Mouse (Mus musculus) lung, embryonic 16.5 days (tissue): ENCODE measurements at regions not wholly inside any gene's neighbourhood (a gene's known extent, or its start where the extent isn't known, plus 50 kb on each side); places are given as distances from the start of the nearest gene placed in this dataset.

ENCODE experiments used
- ATAC-seq: fragments of 200-750 bp; cut with Nextera tagmentation; 2 replicates; pipeline ENCODE4 v1.8.0; 2017; ENCODE audit warnings: low read depth, mild to moderate bottlenecking, moderate library complexity
- H3K27ac ChIP-seq: fragments of 300-500 bp; sonication (generic); 2 replicates; pipeline ENCODE4 v1.5.1; 2014; ENCODE audit warnings: mild to moderate bottlenecking, control low read depth, low read length
- H3K27me3 ChIP-seq: fragments of 300-500 bp; sonication (generic); 2 replicates; pipeline ENCODE4 v1.6.1; 2014; ENCODE audit warnings: low read depth, low read length, mixed read lengths; ENCODE audit not compliant: control insufficient read depth, insufficient read depth
- H3K36me3 ChIP-seq: fragments of 300-500 bp; sonication (generic); 2 replicates; pipeline ENCODE4 v1.6.1; 2014; ENCODE audit warnings: low read length; ENCODE audit not compliant: control insufficient read depth, insufficient read depth
- H3K4me1 ChIP-seq: fragments of 300-500 bp; sonication (generic); replicated peaks from 2 replicates; pipeline ENCODE4 v1.6.1; 2014; ENCODE audit warnings: low read length, mixed read lengths; ENCODE audit not compliant: control insufficient read depth, insufficient read depth
- H3K4me2 ChIP-seq: fragments of 300-500 bp; sonication (generic); 2 replicates; pipeline ENCODE4 v1.6.1; 2014; ENCODE audit warnings: low read depth, low read length, control low read depth
- H3K4me3 ChIP-seq: fragments of 300-500 bp; sonication (generic); 2 replicates; pipeline ENCODE4 v1.5.1; 2014; ENCODE audit warnings: mild to moderate bottlenecking, low read length, control low read depth
- H3K9ac ChIP-seq: fragments of 300-500 bp; sonication (generic); 2 replicates; pipeline ENCODE4 v1.6.1; 2014; ENCODE audit warnings: low read length, control low read depth
- H3K9me3 ChIP-seq: fragments of 300-500 bp; sonication (generic); 2 replicates; pipeline ENCODE4 v1.6.1; 2016; ENCODE audit warnings: low read length; ENCODE audit not compliant: control insufficient read depth
- WGBS: fragments of 180-500 bp; shearing (Covaris S2); extraction: QIAGEN DNeasy Blood & Tissue Kit; methylation state at CpG from one replicate; pipeline ENCODE4 v1.1.7; 2014; 5-methylcytosine and 5-hydroxymethylcytosine counted together

- Histone ChIP-seq H3K27ac (no peak overlapping the region), H3K4me2 (no peak overlapping the region), H3K9me3 (no peaks in the 10 kb centered on the region), H3K4me1 (no peaks in the 10 kb centered on the region), H3K36me3 (no peaks in the 10 kb centered on the region), H3K9ac (no peak overlapping the region), H3K27me3 (no peaks in the 10 kb centered on the region), H3K4me3 (no peak overlapping the region)
- 78% methylated on average over 3 of the region's 3 CpGs for WGBS
- ATAC-seq, result no peak
These were observed 183.1 kb upstream of the Adcy2 start for GRCm38 (mm10) chr13:69182478-69182877.

GRCm38 (mm10) chr13:69190661-69191060 is 191.3 kb upstream of the Adcy2 start:
- Histone ChIP-seq H3K4me1 (no peaks in the 10 kb centered on the region), H3K27me3 (no peaks in the 10 kb centered on the region), H3K4me2 (no peak overlapping the region), H3K4me3 (no peak overlapping the region), H3K36me3 (no peaks in the 10 kb centered on the region), H3K9ac (no peak overlapping the region), H3K9me3 (no peaks in the 10 kb centered on the region), H3K27ac (no peak overlapping the region)
- ATAC-seq, result no peak; the same call in 1 of the 2 replicates
- 41% methylated on average over 3 of the region's 3 CpGs for WGBS

- Histone ChIP-seq H3K4me3 (no peak overlapping the region), H3K4me2 (no peak overlapping the region), H3K27me3 (no peaks in the 10 kb centered on the region), H3K9me3 (no peaks in the 10 kb centered on the region), H3K9ac (no peak overlapping the region), H3K4me1 (no peaks in the 10 kb centered on the region), H3K27ac (no peak overlapping the region), H3K36me3 (no peaks in the 10 kb centered on the region)
- 10% methylated on average over 4 of the region's 4 CpGs for WGBS
- no peak for ATAC-seq
These were observed 197.1 kb upstream of the Adcy2 start for GRCm38 (mm10) chr13:69196464-69196871.

- no peaks in the 10 kb centered on the region for H3K36me3 ChIP-seq
- H3K27ac ChIP-seq, result no peak overlapping the region
- no peak for ATAC-seq
- H3K27me3 ChIP-seq, result no peaks in the 10 kb centered on the region
- H3K9me3 ChIP-seq, result no peaks in the 10 kb centered on the region
- H3K4me1 ChIP-seq, result no peaks in the 10 kb centered on the region
- no peak overlapping the region for H3K9ac ChIP-seq
- H3K4me3 ChIP-seq, result no peak overlapping the region
- 65% methylated on average over 10 of the region's 10 CpGs for WGBS
- H3K4me2 ChIP-seq, result no peak overlapping the region
These were observed 208.6 kb upstream of the Adcy2 start for GRCm38 (mm10) chr13:69207741-69208568.

GRCm38 (mm10) chr13:69208569-69208881 is 209.2 kb upstream of the Adcy2 start:
- no peaks in the 10 kb centered on the region for H3K4me1 ChIP-seq
- no peaks in the 10 kb centered on the region for H3K9me3 ChIP-seq
- H3K27ac ChIP-seq, result no peak overlapping the region
- no peak overlapping the region for H3K4me2 ChIP-seq
- H3K9ac ChIP-seq, result no peak overlapping the region
- no peaks in the 10 kb centered on the region for H3K27me3 ChIP-seq
- no peak overlapping the region for H3K4me3 ChIP-seq
- ATAC-seq, result no peak
- WGBS, result 77% methylated on average over 4 of the region's 4 CpGs
- H3K36me3 ChIP-seq, result no peaks in the 10 kb centered on the region

- no peak overlapping the region for H3K4me3 ChIP-seq
- no peaks in the 10 kb centered on the region for H3K36me3 ChIP-seq
- no peaks in the 10 kb centered on the region for H3K27me3 ChIP-seq
- H3K9ac ChIP-seq, result no peak overlapping the region
- no peak for ATAC-seq
- no peaks in the 10 kb centered on the region for H3K9me3 ChIP-seq
- 82% methylated on average over 3 of the region's 3 CpGs for WGBS
- no peaks in the 10 kb centered on the region for H3K4me1 ChIP-seq
- no peak overlapping the region for H3K27ac ChIP-seq
- no peak overlapping the region for H3K4me2 ChIP-seq
These were observed 217.2 kb upstream of the Adcy2 start for GRCm38 (mm10) chr13:69216579-69216978.

- no peak overlapping the region for H3K4me2 ChIP-seq
- no peaks in the 10 kb centered on the region for H3K4me1 ChIP-seq
- H3K27ac ChIP-seq, result no peak overlapping the region
- WGBS, result 61% methylated on average over 1 of the region's 1 CpGs
- H3K27me3 ChIP-seq, result no peaks in the 10 kb centered on the region
- no peak overlapping the region for H3K9ac ChIP-seq
- no peaks in the 10 kb centered on the region for H3K36me3 ChIP-seq
- H3K9me3 ChIP-seq, result no peaks in the 10 kb centered on the region
- no peak overlapping the region for H3K4me3 ChIP-seq
- no peak for ATAC-seq
These were observed 221.1 kb upstream of the Adcy2 start for GRCm38 (mm10) chr13:69220425-69220824.

- Histone ChIP-seq H3K27me3 (no peaks in the 10 kb centered on the region), H3K4me2 (no peak overlapping the region), H3K4me1 (no peaks in the 10 kb centered on the region), H3K4me3 (no peak overlapping the region), H3K9ac (no peak overlapping the region), H3K27ac (no peak overlapping the region), H3K9me3 (no peaks in the 10 kb centered on the region), H3K36me3 (no peaks in the 10 kb centered on the region)
- ATAC-seq, result no peak
- WGBS, result 52% methylated on average over 5 of the region's 5 CpGs
These were observed 227.2 kb upstream of the Adcy2 start for GRCm38 (mm10) chr13:69226538-69226937.

- Histone ChIP-seq H3K9me3 (no peaks in the 10 kb centered on the region), H3K9ac (no peak overlapping the region), H3K4me2 (no peak overlapping the region), H3K36me3 (no peaks in the 10 kb centered on the region), H3K27me3 (no peaks in the 10 kb centered on the region), H3K4me3 (no peak overlapping the region), H3K4me1 (no peaks in the 10 kb centered on the region), H3K27ac (no peak overlapping the region)
- WGBS, result 77% methylated on average over 10 of the region's 10 CpGs
- ATAC-seq, result no peak
These were observed 231.1 kb upstream of the Adcy2 start for GRCm38 (mm10) chr13:69230361-69230943.
